Mouse (Mus musculus): ENCODE measurements at regions not wholly inside any gene's neighbourhood (a gene's known extent, or its start where the extent isn't known, plus 50 kb on each side); places are given as distances from the start of the nearest gene placed in this dataset.
A peak's percentile ranks its signal among the peaks of the same experiment; 100 is the strongest.
"Not testable (repeated sequence)": the region's sequence is repeated elsewhere in the genome, so short reads cannot be mapped to it uniquely, and the experiment has no call there.

GRCm38 (mm10) chr3:111402135-111402534 is 1151.3 kb upstream of the Prmt6 start:
- H3K4me3 ChIP-seq (ENCODE audit: low read depth, low read length): no peak overlapping the region
- H3K27me3 ChIP-seq (ENCODE audit: control insufficient read depth, insufficient read depth, low read length): no peaks in the 10 kb centered on the region
- no peaks in the 10 kb centered on the region for H3K4me1 ChIP-seq (ENCODE audit: control insufficient read depth, insufficient read depth, low read length)
- no peaks in the 10 kb centered on the region for H3K9me3 ChIP-seq (ENCODE audit: control insufficient read depth, low read length)
- H3K4me2 ChIP-seq: no peak overlapping the region
- DNase-seq (ENCODE audit: low spot score, missing footprints) (peak; percentile 78), ATAC-seq (ENCODE audit: low FRiP score) (peak; percentile 75)
- H3K36me3 ChIP-seq (ENCODE audit: control insufficient read depth, insufficient read depth, low read length): no peaks in the 10 kb centered on the region
- H3K9ac ChIP-seq (ENCODE audit: low read length): no peak overlapping the region
- H3K27ac ChIP-seq (ENCODE audit: low read depth, low read length): no peak overlapping the region; the same call in 1 of the 2 replicates
- 18% methylated on average over 3 of the region's 3 CpGs for WGBS

- Histone ChIP-seq H3K4me1 (ENCODE audit: control insufficient read depth, insufficient read depth, low read length) (no peaks in the 10 kb centered on the region), H3K9me3 (ENCODE audit: control insufficient read depth, low read length) (no peaks in the 10 kb centered on the region), H3K4me3 (ENCODE audit: low read depth, low read length) (no peak overlapping the region), H3K36me3 (ENCODE audit: control insufficient read depth, insufficient read depth, low read length) (no peaks in the 10 kb centered on the region), H3K27ac (ENCODE audit: low read depth, low read length) (no peak overlapping the region), H3K4me2 (no peak overlapping the region), H3K9ac (ENCODE audit: low read length) (no peak overlapping the region), H3K27me3 (ENCODE audit: control insufficient read depth, insufficient read depth, low read length) (no peaks in the 10 kb centered on the region)
- ATAC-seq (ENCODE audit: low FRiP score) (peak; percentile 84), DNase-seq (ENCODE audit: low spot score, missing footprints) (no peak)
Observed at GRCm38 (mm10) chr3:111393127-111393526, 1142.3 kb upstream of the Prmt6 start.

- peak; percentile 55; the same call in 1 of the 2 replicates for ATAC-seq (ENCODE audit: low FRiP score)
- DNase-seq (ENCODE audit: low spot score, missing footprints); H3K9me3 ChIP-seq (ENCODE audit: control insufficient read depth, low read length); H3K4me3 ChIP-seq (ENCODE audit: low read depth, low read length); H3K4me2 ChIP-seq; H3K27ac ChIP-seq (ENCODE audit: low read depth, low read length); H3K27me3 ChIP-seq (ENCODE audit: control insufficient read depth, insufficient read depth, low read length); H3K36me3 ChIP-seq (ENCODE audit: control insufficient read depth, insufficient read depth, low read length); H3K9ac ChIP-seq (ENCODE audit: low read length); H3K4me1 ChIP-seq (ENCODE audit: control insufficient read depth, insufficient read depth, low read length): not testable (repeated sequence)
- WGBS: 33% methylated on average over 1 of the region's 1 CpGs
Observed at GRCm38 (mm10) chr3:111392713-111393112, 1141.9 kb upstream of the Prmt6 start.

- 86% methylated on average over 1 of the region's 1 CpGs for WGBS
- Histone ChIP-seq H3K9me3 (ENCODE audit: control insufficient read depth, low read length) (no peaks in the 10 kb centered on the region), H3K4me2 (no peak overlapping the region), H3K9ac (ENCODE audit: low read length) (no peak overlapping the region), H3K27me3 (ENCODE audit: control insufficient read depth, insufficient read depth, low read length) (no peaks in the 10 kb centered on the region), H3K4me3 (ENCODE audit: low read depth, low read length) (no peak overlapping the region), H3K36me3 (ENCODE audit: control insufficient read depth, insufficient read depth, low read length) (no peaks in the 10 kb centered on the region), H3K27ac (ENCODE audit: low read depth, low read length) (no peak overlapping the region), H3K4me1 (ENCODE audit: control insufficient read depth, insufficient read depth, low read length) (no peaks in the 10 kb centered on the region)
- no peak for ATAC-seq (ENCODE audit: low FRiP score)
- DNase-seq (ENCODE audit: low spot score, missing footprints): no peak
Observed at GRCm38 (mm10) chr3:111386745-111387144, 1135.9 kb upstream of the Prmt6 start.

GRCm38 (mm10) chr3:111386334-111386733 is 1135.5 kb upstream of the Prmt6 start:
- no peak overlapping the region for H3K27ac ChIP-seq (ENCODE audit: low read depth, low read length)
- H3K36me3 ChIP-seq (ENCODE audit: control insufficient read depth, insufficient read depth, low read length): no peaks in the 10 kb centered on the region
- H3K4me1 ChIP-seq (ENCODE audit: control insufficient read depth, insufficient read depth, low read length): no peaks in the 10 kb centered on the region
- ATAC-seq (ENCODE audit: low FRiP score) (no peak), DNase-seq (ENCODE audit: low spot score, missing footprints) (no peak)
- no peak overlapping the region for H3K4me3 ChIP-seq (ENCODE audit: low read depth, low read length)
- no peak overlapping the region for H3K4me2 ChIP-seq
- no peaks in the 10 kb centered on the region for H3K9me3 ChIP-seq (ENCODE audit: control insufficient read depth, low read length)
- no peak overlapping the region for H3K9ac ChIP-seq (ENCODE audit: low read length)
- H3K27me3 ChIP-seq (ENCODE audit: control insufficient read depth, insufficient read depth, low read length): no peaks in the 10 kb centered on the region

GRCm38 (mm10) chr3:111385627-111386026 is 1134.8 kb upstream of the Prmt6 start:
- no peaks in the 10 kb centered on the region for H3K27me3 ChIP-seq (ENCODE audit: control insufficient read depth, insufficient read depth, low read length)
- H3K9me3 ChIP-seq (ENCODE audit: control insufficient read depth, low read length): no peaks in the 10 kb centered on the region
- H3K4me1 ChIP-seq (ENCODE audit: control insufficient read depth, insufficient read depth, low read length): no peaks in the 10 kb centered on the region
- 91% methylated on average over 7 of the region's 7 CpGs for WGBS
- no peak overlapping the region for H3K27ac ChIP-seq (ENCODE audit: low read depth, low read length)
- ATAC-seq (ENCODE audit: low FRiP score) (peak; percentile 54; the same call in 1 of the 2 replicates), DNase-seq (ENCODE audit: low spot score, missing footprints) (no peak)
- no peak overlapping the region for H3K9ac ChIP-seq (ENCODE audit: low read length)
- no peak overlapping the region for H3K4me2 ChIP-seq
- H3K4me3 ChIP-seq (ENCODE audit: low read depth, low read length): no peak overlapping the region
- H3K36me3 ChIP-seq (ENCODE audit: control insufficient read depth, insufficient read depth, low read length): no peaks in the 10 kb centered on the region

GRCm38 (mm10) chr3:111371259-111371658 is 1120.5 kb upstream of the Prmt6 start:
- no peak for ATAC-seq (ENCODE audit: low FRiP score)
- 39% methylated on average over 1 of the region's 1 CpGs for WGBS

GRCm38 (mm10) chr3:111338247-111338646 is 1087.4 kb upstream of the Prmt6 start:
- H3K4me2 ChIP-seq: no peak overlapping the region
- H3K4me1 ChIP-seq (ENCODE audit: control insufficient read depth, insufficient read depth, low read length): no peaks in the 10 kb centered on the region
- WGBS: 33% methylated on average over 2 of the region's 2 CpGs
- H3K27ac ChIP-seq (ENCODE audit: low read depth, low read length): no peak overlapping the region
- H3K9ac ChIP-seq (ENCODE audit: low read length): no peak overlapping the region
- DNase-seq (ENCODE audit: low spot score, missing footprints) (no peak), ATAC-seq (ENCODE audit: low FRiP score) (no peak)
- no peaks in the 10 kb centered on the region for H3K27me3 ChIP-seq (ENCODE audit: control insufficient read depth, insufficient read depth, low read length)
- H3K4me3 ChIP-seq (ENCODE audit: low read depth, low read length): no peak overlapping the region
- H3K9me3 ChIP-seq (ENCODE audit: control insufficient read depth, low read length): no peaks in the 10 kb centered on the region
- H3K36me3 ChIP-seq (ENCODE audit: control insufficient read depth, insufficient read depth, low read length): no peaks in the 10 kb centered on the region

More at GRCm38 (mm10) chr3:111371259-111371658, 1120.5 kb upstream of the Prmt6 start:
- no peak overlapping the region for H3K4me3 ChIP-seq (ENCODE audit: low read depth, low read length)
- no peak for DNase-seq (ENCODE audit: low spot score, missing footprints)
- no peaks in the 10 kb centered on the region for H3K36me3 ChIP-seq (ENCODE audit: control insufficient read depth, insufficient read depth, low read length)
- no peaks in the 10 kb centered on the region for H3K4me1 ChIP-seq (ENCODE audit: control insufficient read depth, insufficient read depth, low read length)
- no peak overlapping the region for H3K4me2 ChIP-seq
- H3K9me3 ChIP-seq (ENCODE audit: control insufficient read depth, low read length): no peaks in the 10 kb centered on the region
- no peak overlapping the region for H3K27ac ChIP-seq (ENCODE audit: low read depth, low read length)
- no peaks in the 10 kb centered on the region for H3K27me3 ChIP-seq (ENCODE audit: control insufficient read depth, insufficient read depth, low read length)
- H3K9ac ChIP-seq (ENCODE audit: low read length): no peak overlapping the region

- no peak for ATAC-seq (ENCODE audit: low FRiP score)
- Histone ChIP-seq H3K27ac (ENCODE audit: low read depth, low read length) (no peak overlapping the region), H3K4me2 (no peak overlapping the region), H3K27me3 (ENCODE audit: control insufficient read depth, insufficient read depth, low read length) (no peaks in the 10 kb centered on the region), H3K4me3 (ENCODE audit: low read depth, low read length) (no peak overlapping the region), H3K4me1 (ENCODE audit: control insufficient read depth, insufficient read depth, low read length) (no peaks in the 10 kb centered on the region), H3K9ac (ENCODE audit: low read length) (no peak overlapping the region), H3K9me3 (ENCODE audit: control insufficient read depth, low read length) (no peaks in the 10 kb centered on the region), H3K36me3 (ENCODE audit: control insufficient read depth, insufficient read depth, low read length) (no peaks in the 10 kb centered on the region)
- no peak for DNase-seq (ENCODE audit: low spot score, missing footprints)
- 93% methylated on average over 2 of the region's 2 CpGs for WGBS
Observed at GRCm38 (mm10) chr3:111291018-111291538, 1040.3 kb upstream of the Prmt6 start.

- Histone ChIP-seq H3K27ac (ENCODE audit: low read depth, low read length) (no peak overlapping the region), H3K27me3 (ENCODE audit: control insufficient read depth, insufficient read depth, low read length) (no peaks in the 10 kb centered on the region), H3K4me1 (ENCODE audit: control insufficient read depth, insufficient read depth, low read length) (no peaks in the 10 kb centered on the region), H3K4me2 (no peak overlapping the region), H3K9me3 (ENCODE audit: control insufficient read depth, low read length) (no peaks in the 10 kb centered on the region), H3K4me3 (ENCODE audit: low read depth, low read length) (no peak overlapping the region), H3K9ac (ENCODE audit: low read length) (no peak overlapping the region), H3K36me3 (ENCODE audit: control insufficient read depth, insufficient read depth, low read length) (no peaks in the 10 kb centered on the region)
- no peak for DNase-seq (ENCODE audit: low spot score, missing footprints)
- ATAC-seq (ENCODE audit: low FRiP score): no peak
Observed at GRCm38 (mm10) chr3:111281584-111281983, 1030.8 kb upstream of the Prmt6 start.
